Mouse (Mus musculus) frontal cortex, postnatal 10 days (tissue): Measurements from ENCODE around the gene Adgre5.

Experiments used
- DNase-seq, 2 experiments: peaks; one replicate each; pipeline ENCODE4 v3.0.0; 2022; ENCODE audit warnings: low spot score in 2 of 2, mixed read lengths in 1 of 2

Adgre5 gene

GRCm38 (mm10) chr8:83740976-83741741, at the start of gene Adgre5:
Adgre5 (minus strand) TSS chr8:83741326.
- peak in 1 of 2 experiments; percentile 36 for DNase-seq

- no peak for DNase-seq
Observed at GRCm38 (mm10) chr8:83789826-83790225, 48.7 kb upstream of the Adgre5 start.

DNA sequence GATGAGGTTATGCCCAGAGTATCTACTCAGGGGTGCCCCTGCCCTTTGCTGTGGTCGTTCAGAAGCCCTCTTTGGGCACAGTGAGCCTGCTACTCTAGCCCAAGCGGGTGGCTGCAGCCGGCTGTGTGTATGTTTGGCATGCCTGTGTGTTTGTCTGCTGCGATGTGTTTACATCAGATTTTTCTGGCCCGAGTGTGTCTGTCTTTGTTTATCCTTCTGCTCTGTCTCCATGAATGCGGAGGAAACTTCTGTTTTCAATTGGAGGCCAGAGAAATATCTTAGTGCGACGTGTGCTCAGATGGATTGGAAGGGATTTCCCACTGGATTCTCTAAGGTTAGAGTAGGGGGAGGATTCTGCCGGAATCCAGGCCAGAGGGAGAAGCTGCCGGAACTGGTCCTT, 43.9 kb upstream of the Adgre5 start:
- no peak for DNase-seq

DNA sequence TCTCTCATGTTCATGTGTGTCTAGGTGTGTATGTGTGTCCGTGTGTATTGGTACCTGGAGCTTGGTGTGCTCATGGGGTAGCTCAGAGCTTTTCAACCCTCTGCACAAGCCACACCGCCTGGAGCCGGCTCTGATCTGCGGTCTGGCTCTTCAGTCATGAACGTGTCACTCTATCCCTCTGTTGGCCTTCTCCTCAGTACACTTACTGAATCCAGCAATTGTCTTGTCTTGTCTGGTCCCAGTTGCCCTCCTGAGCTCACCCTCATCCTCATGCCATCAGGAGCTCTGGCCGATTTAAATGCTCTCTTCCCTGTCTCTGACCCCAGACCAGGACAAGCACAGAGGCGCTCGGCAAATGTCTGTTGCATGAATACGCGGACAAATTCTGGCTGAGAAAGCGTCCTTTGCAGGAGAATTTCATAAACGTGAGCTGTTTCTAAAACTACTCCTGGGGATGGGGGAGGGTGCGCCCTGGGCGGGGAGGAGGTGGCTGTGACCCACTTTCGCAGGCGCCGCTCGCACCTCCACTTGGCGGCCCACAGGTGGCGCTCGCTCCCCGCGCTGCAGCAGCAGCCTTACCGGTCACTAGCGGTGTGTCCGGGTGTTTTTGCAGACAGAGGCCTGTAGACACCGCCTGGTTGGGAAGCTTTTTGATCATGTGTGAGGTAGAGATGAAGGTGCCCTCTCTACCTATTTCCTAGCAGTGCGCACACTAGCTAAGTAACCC, 41.9 kb upstream of the Adgre5 start:
- peak; percentile 79 to 84 for DNase-seq

DNA sequence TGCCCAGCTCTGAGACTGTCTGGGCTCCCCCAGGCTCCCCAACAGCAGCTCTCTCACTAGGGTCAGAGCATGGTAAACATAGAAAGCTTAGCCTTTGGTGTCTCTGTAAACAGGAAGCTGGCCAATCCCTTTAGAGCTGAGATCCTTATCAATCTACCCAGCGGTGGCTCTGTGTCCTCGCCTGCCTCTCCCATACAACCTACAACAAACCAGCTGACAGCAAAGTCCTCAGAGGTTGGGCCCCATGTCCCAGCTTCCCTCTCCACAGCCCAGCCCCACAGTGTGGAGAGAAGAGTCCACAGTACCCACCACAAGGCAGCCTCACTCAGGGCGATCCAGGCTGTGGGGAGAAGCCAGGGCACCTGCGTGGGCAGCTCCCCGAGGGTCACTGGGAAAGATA, 38.5 kb upstream of the Adgre5 start:
- no peak for DNase-seq

DNA sequence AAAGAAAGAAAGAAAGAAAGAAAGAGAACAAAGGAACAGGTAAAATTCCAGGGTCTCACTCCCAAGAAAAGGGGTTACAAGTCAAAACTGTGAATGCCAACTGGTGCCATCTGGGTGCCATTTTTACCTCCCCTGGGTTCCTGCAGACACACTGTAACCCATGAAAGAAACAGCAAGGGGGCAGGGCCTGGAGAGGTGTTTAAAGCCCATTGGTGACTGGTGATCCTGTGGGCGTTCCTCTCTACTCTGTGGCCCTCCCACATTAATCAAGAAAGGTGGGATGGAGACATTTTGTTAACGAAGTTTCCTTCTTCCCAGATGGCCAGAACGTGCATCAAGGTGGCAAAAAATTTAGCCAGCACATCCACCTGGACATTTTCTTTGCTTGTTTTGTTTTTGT, 36.9 kb upstream of the Adgre5 start:
- DNase-seq, result no peak

DNA sequence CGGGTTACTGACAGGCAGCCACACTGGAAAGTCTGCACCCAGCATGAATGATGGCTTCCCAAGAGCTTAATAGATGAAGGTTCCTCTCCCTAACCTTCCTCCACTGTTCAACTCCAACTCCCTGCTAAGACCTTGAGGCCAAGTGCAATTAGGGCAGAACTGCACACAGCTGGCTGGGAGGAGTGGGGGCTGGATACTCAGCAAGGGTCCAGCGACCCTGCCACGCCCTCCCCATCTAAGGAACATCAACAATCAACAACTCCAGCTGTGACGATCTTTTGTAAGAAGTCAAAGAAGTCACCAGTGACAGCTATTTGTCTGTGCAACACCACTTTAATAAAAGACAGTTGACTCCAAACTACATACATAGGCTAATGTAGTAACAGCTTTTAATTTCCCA, 35.5 kb upstream of the Adgre5 start:
- DNase-seq, result no peak

GRCm38 (mm10) chr8:83774221-83774620, 33.1 kb upstream of the Adgre5 start:
- DNase-seq, result no peak

DNA sequence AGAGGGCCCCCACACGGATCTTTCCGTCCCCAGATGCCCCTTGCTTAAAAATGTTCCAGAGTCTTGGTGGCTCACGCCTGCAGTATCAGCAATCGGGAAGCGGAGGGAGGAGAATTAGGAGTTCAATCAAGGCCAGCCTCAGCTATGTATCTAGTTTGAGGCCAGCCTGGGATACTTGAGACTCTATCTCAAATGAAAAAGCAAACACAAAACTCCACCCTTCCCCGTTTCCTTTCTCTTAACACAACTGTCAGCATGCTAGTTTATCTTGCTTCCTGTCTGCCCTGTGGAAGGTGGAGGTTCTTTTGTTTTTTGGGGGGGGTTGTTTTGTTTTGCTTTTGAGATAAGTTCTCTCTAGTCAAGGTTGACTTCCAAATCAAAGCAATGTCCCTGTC, 32.3 kb upstream of the Adgre5 start:
- DNase-seq, result no peak

DNA sequence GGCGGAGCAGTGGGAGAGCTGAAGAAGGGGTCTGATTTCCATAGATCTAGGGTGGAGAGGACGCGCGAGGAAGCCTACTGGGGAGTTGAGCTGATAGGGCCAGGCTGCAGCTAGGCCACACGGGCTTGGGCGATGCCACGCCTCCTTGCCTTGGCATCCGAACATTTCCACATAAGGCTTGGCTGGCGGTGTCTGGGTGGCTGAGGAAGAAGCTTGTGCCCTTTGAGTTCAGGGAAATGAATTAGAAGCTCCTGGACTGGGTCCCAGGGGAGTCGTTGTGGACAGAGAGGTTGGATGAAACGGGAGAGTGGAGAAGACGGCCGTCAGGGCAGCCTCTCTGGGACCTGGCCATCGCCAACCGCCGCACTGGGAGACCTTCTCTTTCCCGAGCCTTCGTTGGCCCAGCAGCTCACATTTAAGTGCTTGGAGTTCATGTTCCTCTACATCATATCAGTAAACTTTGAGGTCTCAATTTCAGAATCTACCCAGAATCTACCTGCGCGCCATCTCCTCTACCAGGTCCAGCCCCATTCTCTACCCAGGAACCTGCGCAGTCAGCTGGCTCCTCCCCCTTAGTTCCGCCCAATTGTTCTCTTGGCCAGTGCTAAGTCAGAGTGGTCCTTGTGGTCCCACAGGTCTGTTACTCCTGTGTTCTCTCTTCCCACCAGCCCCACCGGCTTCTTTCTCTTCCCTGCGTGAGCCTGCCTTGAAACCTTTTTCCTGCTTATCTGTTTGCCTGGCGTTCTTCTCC, 31.8 kb upstream of the Adgre5 start:
- no peak for DNase-seq

DNA sequence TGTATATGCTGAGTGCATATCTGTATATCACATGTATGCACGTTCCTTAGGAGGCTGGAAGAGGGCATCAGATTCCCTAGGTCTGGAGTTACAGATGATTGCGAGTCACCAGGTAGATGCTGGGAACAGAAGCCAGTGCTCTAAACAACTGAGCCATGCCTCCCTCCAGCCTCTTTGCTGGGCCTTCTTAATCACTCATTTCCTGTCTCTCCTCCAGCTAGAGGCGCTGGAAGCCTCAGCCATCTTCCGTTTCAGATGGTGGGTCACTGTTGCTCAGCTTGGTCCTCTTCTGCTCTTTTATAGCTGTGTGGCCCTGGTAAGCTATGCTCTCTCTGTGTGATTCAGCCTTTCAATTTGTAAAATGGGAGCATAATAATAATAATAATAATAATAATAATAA, 30.7 kb upstream of the Adgre5 start:
- no peak for DNase-seq

DNA sequence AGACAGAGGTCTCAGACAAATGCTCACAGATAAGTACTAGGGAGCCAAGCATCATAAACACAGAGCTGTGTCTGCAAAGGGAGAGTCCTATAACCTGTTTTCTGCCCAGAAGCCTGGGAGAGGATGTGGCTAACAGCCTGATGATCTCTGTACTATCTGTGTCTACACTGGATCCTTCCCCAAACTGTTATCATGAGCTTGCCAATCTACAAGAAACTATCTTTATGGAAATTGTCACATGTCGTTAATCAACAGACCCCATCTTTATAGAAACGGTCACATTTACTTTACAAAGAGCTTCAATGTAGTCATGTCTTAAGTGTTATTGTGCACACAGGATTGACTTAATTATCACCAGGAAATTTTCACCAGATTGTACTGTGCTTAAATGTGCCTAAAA, 29.5 kb upstream of the Adgre5 start:
- no peak for DNase-seq

- no peak for DNase-seq
Observed at GRCm38 (mm10) chr8:83769720-83770119, 28.6 kb upstream of the Adgre5 start.

DNA sequence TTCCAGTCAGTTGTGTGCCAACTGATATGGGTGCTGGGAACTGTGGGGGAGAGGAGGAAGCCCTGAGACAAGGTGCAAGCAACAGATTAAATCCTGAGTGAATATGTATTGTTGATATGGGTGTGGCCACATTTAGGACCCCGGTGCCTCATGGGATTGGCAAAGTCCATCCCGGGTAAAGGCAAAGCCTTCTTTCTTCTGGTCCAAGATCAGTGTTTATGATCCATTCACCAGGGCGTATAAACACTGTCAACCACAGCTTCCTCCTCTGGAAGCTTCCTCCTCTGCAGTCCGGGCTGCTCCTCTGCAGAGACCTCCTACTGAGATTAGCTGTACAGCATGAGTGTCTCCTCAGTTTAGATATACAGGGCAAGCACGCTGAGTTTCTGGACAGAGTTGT, 27.4 kb upstream of the Adgre5 start:
- no peak for DNase-seq

- DNase-seq, result no peak
Observed at GRCm38 (mm10) chr8:83767442-83767841, 26.3 kb upstream of the Adgre5 start.

DNA sequence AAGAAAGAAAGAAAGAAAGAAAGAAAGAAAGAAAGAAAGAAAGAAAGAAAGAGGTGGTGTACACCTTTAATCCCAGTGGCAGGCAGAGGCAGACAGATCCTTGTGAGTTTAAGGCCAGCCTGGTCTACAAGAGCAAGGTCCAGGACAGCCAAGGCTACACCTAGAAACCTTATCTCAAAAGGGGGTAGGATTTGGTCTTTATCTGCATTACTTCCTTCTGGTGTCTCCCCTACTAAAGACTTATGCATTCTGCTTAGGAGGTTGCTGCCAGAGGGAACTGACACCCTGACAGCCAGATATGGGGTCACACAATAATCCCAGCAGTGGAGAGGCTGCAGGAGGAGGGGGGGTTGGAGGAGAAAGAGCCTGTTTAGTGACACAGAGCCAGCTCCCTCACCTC, 24.5 kb upstream of the Adgre5 start:
- DNase-seq, result no peak

DNA sequence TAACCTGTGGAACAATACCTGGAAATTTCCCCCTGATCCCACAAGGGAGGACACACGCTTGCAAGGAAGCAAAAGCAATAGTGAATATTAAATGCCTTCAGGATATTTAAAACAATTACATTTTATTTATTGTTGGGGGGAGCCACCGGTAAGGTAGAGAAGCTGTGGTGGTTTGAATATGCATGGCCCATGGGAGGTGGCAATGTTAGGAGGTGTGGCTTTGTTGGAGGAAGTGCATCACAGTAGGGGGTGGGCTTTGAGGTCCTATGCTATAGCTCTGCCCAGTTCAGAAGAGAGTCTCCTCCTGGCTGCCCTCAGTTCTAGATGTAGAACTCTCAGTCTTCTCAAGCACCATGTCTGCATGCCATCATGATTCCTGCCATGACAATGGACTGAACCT, 23.6 kb upstream of the Adgre5 start:
- DNase-seq, result no peak

DNA sequence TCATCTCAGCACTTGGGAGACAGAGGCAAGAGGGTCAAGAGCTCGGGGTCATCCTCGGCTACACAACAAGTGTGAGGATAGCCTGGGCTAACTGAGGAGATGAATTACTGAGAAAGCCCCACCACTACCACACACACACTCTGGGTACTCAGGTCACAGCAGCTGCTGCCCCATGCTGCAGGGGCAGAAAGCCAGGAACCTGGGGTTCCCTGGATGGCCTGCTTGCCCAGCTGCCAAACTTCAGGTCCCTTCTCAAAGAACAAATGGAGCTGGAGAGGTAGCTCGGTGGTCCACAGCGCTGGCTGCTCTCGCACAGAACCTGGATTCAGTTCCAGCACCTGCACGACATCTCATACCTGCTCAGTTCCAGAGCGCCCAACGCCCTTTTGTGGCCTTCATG, 23.0 kb upstream of the Adgre5 start:
- DNase-seq, result no peak

- no peak for DNase-seq
Observed at GRCm38 (mm10) chr8:83759231-83759759, 18.2 kb upstream of the Adgre5 start.

- DNase-seq, result no peak
Observed at GRCm38 (mm10) chr8:83758298-83758697, 17.2 kb upstream of the Adgre5 start.

DNA sequence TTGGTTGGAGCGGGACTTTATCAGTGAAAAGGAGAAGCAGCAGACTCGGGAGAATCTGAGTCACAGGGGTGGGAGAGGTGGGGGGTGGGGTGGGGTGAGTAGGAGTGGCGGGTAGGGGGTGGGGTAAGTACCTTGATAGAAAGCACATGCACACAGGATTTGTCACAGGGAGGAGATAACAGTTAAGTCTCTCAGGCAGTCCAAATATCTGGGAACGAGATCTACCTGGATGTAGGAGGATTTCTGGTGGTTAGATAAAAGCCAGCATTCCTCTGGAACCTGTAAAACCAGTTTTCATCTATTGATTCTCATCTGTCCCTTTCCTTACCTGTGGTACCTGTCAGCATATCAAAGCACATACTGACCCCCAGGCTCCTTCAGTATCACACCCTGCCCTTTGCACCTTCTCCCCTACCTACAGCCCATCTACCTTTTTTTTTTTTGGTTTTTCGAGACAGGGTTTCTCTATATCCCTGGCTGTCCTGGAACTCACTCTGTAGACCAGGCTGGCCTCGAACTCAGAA, 16.0 kb upstream of the Adgre5 start:
- DNase-seq, result no peak

- DNase-seq, result no peak
Observed at GRCm38 (mm10) chr8:83756273-83756672, 15.1 kb upstream of the Adgre5 start.
